Mouse (Mus musculus) ES-Bruce4 (cell line): ENCODE data around the gene Hopx. TPM values are rescaled to one million over a fixed set of nuclear protein-coding genes. Genes with fewer than 3 reads are reported as not detected.

Source experiments
- H3K27ac ChIP-seq: 2 replicates; pipeline ENCODE4 v1.5.1; 2012; ENCODE audit warnings: low read length, inconsistent platforms; ENCODE audit not compliant: insufficient read depth
- H3K27me3 ChIP-seq: 2 replicates; pipeline ENCODE4 v1.6.1; 2012; ENCODE audit warnings: mild to moderate bottlenecking, low read length, inconsistent platforms; ENCODE audit not compliant: control insufficient read depth, poor library complexity, insufficient read depth, severe bottlenecking
- H3K36me3 ChIP-seq: 2 replicates; pipeline ENCODE4 v1.6.1; 2012; ENCODE audit warnings: inconsistent platforms, mild to moderate bottlenecking, low read length, moderate library complexity; ENCODE audit not compliant: control insufficient read depth, poor library complexity, insufficient read depth, severe bottlenecking
- H3K4me1 ChIP-seq: one replicate; pipeline ENCODE4 v1.8.1; 2011; ENCODE audit warnings: low read length; ENCODE audit not compliant: control insufficient read depth, insufficient read depth
- H3K4me3 ChIP-seq: 2 replicates; pipeline ENCODE4 v1.5.1; 2011; ENCODE audit warnings: low read depth, mild to moderate bottlenecking, low read length
- H3K9ac ChIP-seq: 2 replicates; pipeline ENCODE4 v1.6.1; 2012; ENCODE audit warnings: low read depth, mild to moderate bottlenecking, inconsistent platforms; ENCODE audit not compliant: poor library complexity, severe bottlenecking
- H3K9me3 ChIP-seq: replicated peaks from 2 replicates; pipeline ENCODE4 v1.6.1; 2012; ENCODE audit warnings: mild to moderate bottlenecking, low read length, inconsistent platforms; ENCODE audit not compliant: control insufficient read depth, poor library complexity, insufficient read depth, severe bottlenecking
- CTCF ChIP-seq: IDR thresholded peaks from one replicate; pipeline ENCODE4 v1.8.1; 2011; ENCODE audit warnings: low read depth, low read length
- EP300 ChIP-seq: IDR thresholded peaks from 2 replicates; pipeline ENCODE4 v1.6.1; 2011; ENCODE audit warnings: low read depth, low read length; ENCODE audit not compliant: insufficient read depth
- POLR2A ChIP-seq: IDR thresholded peaks from one replicate; pipeline ENCODE4 v1.8.1; 2011; ENCODE audit warnings: low read length; ENCODE audit not compliant: insufficient read depth
- polyA plus RNA-seq: library from polyadenylated mRNA; stranded (reverse); fragments of >200 nt; gene quantifications from 2 replicates; pipeline ENCODE4 v1.2.4, GENCODE M21; 2011; ENCODE audit warnings: low read depth; ENCODE audit not compliant: missing spikeins, insufficient read depth, insufficient read length

Gene Hopx
- polyA plus RNA-seq: 8.9 and 9.5 TPM in 2 replicates

GRCm38 (mm10) chr5:77114817-77115731 lies at the start of gene Hopx:
Hopx (minus strand) TSS chr5:77115121.
- H3K4me3 ChIP-seq: peak within 1 kb of the TSS; percentile 2
- no peak within 1 kb of the TSS for H3K27ac ChIP-seq
- no peak for TF ChIP-seq EP300
- TF ChIP-seq POLR2A: no peak
- no peak for TF ChIP-seq CTCF
- H3K9me3 ChIP-seq: no peaks in the 10 kb centered on the region
- H3K9ac ChIP-seq: no peak within 1 kb of the TSS; the same call in 1 of the 2 replicates
- H3K4me1 ChIP-seq: peaks cover 5% of the 10 kb centered on the region
- no peaks in the 10 kb centered on the region for H3K36me3 ChIP-seq
- no peaks in the 10 kb centered on the region for H3K27me3 ChIP-seq

- H3K4me3 ChIP-seq: no peak overlapping the region
- no peak overlapping the region for H3K9ac ChIP-seq
- H3K36me3 ChIP-seq: no peaks in the 10 kb centered on the region
- no peak overlapping the region for H3K27ac ChIP-seq
- no peaks in the 10 kb centered on the region for H3K9me3 ChIP-seq
- TF ChIP-seq CTCF (no peak), EP300 (no peak)
- no peaks in the 10 kb centered on the region for H3K4me1 ChIP-seq
- no peaks in the 10 kb centered on the region for H3K27me3 ChIP-seq
Observed at GRCm38 (mm10) chr5:77163597-77163996, 48.7 kb upstream of the Hopx start.

GRCm38 (mm10) chr5:77162566-77162965 lies 47.6 kb upstream of the Hopx start:
- H3K27ac ChIP-seq: no peak overlapping the region
- H3K9me3 ChIP-seq: no peaks in the 10 kb centered on the region
- no peak for TF ChIP-seq CTCF
- TF ChIP-seq POLR2A: no peak
- TF ChIP-seq EP300: no peak
- H3K9ac ChIP-seq: no peak overlapping the region
- H3K27me3 ChIP-seq: no peaks in the 10 kb centered on the region
- no peaks in the 10 kb centered on the region for H3K36me3 ChIP-seq
- H3K4me3 ChIP-seq: no peak overlapping the region
- H3K4me1 ChIP-seq: peaks cover 2% of the 10 kb centered on the region

GRCm38 (mm10) chr5:77157777-77158540 lies 43.0 kb upstream of the Hopx start:
- H3K9me3 ChIP-seq: no peaks in the 10 kb centered on the region
- no peak overlapping the region for H3K27ac ChIP-seq
- TF ChIP-seq EP300: 0 out of 2 replicates have a peak, but pooled peaks have one; percentile 15
- no peak for TF ChIP-seq POLR2A
- no peaks in the 10 kb centered on the region for H3K36me3 ChIP-seq
- peaks cover 5% of the 10 kb centered on the region for H3K4me1 ChIP-seq
- H3K4me3 ChIP-seq: no peak overlapping the region
- no peak overlapping the region for H3K9ac ChIP-seq
- H3K27me3 ChIP-seq: no peaks in the 10 kb centered on the region

- no peaks in the 10 kb centered on the region for H3K9me3 ChIP-seq
- no peak overlapping the region for H3K9ac ChIP-seq
- H3K27ac ChIP-seq: no peak overlapping the region
- H3K27me3 ChIP-seq: no peaks in the 10 kb centered on the region
- H3K4me1 ChIP-seq: peaks cover 5% of the 10 kb centered on the region
- no peak overlapping the region for H3K4me3 ChIP-seq
- TF ChIP-seq POLR2A (no peak), EP300 (no peak), CTCF (no peak)
- no peaks in the 10 kb centered on the region for H3K36me3 ChIP-seq
Observed at GRCm38 (mm10) chr5:77156938-77157337, 42.0 kb upstream of the Hopx start.
